Mouse (Mus musculus): ENCODE measurements around the gene Kdm2b.

DNA sequence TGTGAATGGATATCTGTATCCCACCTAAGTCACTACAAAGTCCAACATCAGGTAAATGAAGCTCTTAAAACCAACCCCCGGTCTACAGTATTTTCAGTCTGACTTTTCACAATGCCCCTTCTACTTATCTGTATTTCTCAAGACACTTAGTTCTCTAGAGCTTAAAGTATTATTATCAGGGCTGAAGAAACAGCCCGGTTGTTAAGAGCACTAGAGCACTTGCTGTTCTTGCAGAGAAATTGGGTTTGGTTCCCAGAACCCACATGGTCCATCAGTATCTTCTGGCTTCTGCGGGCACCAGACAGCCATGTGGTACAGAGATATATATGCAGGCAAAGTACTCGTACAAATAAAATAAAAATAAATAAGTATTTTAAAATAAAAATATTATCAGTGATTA lies 167.2 kb downstream of the Kdm2b start:
- TF ChIP-seq CTCF (IDR thresholded peaks at IDR 0.05; ENCODE audit: control insufficient read depth, insufficient read depth, insufficient replicate concordance, low read depth, low read length) = no peak
- TF ChIP-seq POLR2A (IDR thresholded peaks at IDR 0.05; ENCODE audit: control insufficient read depth, low read depth, low read length) = no peak
